Mouse (Mus musculus) stomach, adult 2 months (tissue): Measurements from ENCODE around the gene Gtpbp2. TPM values are rescaled to one million over a fixed set of nuclear protein-coding genes. Genes with fewer than 3 reads are reported as not detected.

Source experiments
- polyA plus RNA-seq: library from polyadenylated mRNA; depleted of rRNA; stranded (reverse); fragments of >200 nt; gene quantifications from 2 replicates; pipeline ENCODE4 v1.2.3, GENCODE M21; 2012; rRNA removed

The Gtpbp2 gene
- polyA plus RNA-seq: 55.4 and 62.2 TPM in 2 replicates

GRCm38 (mm10) chr17:46160686-46161085 lies at the start of gene Gtpbp2:
Gene Gtpbp2 (plus strand): TSS chr17:46161032.

DNA sequence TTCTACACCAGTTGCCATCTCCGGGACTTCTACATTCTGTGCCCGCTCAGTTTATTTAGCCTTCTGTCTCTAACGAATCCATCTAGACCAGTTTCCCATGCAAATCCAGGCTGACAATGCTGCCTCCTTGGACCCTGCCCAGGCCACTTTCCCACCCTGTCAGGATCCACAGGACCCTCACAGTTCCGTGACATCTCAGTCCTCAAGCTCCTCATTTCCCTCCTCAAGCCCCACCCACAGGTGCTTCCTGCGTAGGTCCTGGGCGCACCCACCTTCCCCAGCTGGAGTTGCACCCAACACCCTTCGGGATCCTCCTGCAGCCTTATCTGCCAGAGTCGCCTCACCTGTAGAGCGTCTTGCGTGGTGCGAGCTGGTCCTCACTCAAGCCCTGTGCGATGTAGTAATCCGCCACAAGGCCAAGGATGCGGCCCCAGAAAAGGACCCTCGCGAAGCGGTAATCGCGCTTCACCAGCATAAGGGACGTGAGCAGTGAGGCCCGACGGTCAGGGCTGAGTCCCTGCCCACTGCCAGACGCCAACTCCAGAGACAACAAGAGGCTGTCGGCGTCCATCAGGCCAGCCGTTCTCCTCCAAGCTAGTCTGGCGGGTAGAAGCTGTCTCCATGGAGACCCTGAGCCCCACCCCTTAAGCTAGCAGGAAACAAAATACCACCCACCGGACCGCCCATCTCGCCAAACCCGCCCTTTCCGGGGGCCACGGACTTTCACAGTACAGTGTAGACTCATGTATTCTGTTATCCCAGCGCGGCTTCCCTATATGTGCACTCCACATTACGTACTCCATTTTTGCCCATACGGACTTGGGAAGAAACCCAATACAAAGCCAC lies 17.0 kb upstream of the Gtpbp2 start, which contains the start of gene Rsph9:
Gene Rsph9 (minus strand): TSS at position 639 of the 846 bp plus-strand sequence.

DNA sequence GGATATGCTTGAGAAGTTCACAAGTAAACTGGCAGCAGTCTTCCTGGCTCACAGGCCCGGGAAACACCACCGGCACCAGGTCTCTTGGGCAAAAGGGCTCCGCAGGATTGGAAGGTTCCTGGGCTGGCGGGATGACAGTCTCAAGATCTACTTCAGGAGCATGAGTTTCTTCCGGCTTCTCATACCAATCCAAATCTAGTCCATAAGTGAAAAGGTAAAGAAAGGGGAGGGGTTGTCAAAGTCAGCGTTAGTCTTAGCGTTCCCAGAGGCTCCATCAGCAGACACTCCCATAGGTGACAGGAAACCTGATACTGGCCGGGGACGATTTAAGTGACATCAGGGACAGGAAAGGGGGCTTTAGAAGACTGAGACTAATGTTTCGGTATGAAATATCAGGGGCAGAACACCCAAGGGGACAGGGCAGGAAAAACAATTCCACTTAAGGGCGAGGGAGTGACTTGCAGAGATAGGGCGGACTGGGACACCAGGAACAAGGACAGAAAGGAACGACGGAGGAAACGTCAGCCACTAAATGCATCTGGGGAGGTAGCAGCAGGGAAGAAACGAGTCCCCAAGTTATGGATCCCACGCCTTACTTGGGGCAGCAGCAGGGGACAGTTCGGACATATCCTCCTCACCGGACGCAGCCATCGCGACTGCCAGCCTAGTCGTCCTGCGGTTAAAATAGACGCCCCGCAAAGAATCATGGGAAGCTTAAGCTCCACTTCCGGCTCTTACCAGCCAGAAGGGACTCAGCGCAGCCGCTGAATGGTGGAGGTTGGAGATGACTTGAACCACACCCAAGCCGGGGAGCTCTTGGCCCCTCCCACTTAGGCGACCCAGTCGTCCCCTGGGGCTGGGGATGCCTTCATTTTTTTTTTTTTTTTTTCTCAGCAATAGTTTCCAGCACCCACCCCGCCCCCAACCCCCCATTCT lies 7.7 kb upstream of the Gtpbp2 start, which contains the start of gene Mad2l1bp:
Gene Mad2l1bp (minus strand): TSS at position 707 of the 936 bp plus-strand sequence.

GRCm38 (mm10) chr17:46202421-46203071 lies 41.7 kb downstream of the Gtpbp2 start, which contains the start of the genes Polh and Xpo5:
Gene Polh (minus strand): TSS chr17:46202645.
Gene Xpo5 (plus strand): TSS chr17:46202782.

Other genes with a start within 250 kb of the Gtpbp2 start
- 63.8 and 87.0 TPM in 2 replicates for gene Vegfa, start 128.7 kb upstream of the Gtpbp2 start, polyA plus RNA-seq
- 13.2 and 14.9 TPM in 2 replicates for gene Mrps18a, start 50.0 kb upstream of the Gtpbp2 start, polyA plus RNA-seq
- gene Rsph9, start 16.8 kb upstream of the Gtpbp2 start, polyA plus RNA-seq: 5.3 and 7.2 TPM in 2 replicates
- gene Mad2l1bp, start 7.5 kb upstream of the Gtpbp2 start, polyA plus RNA-seq: 8.1 and 10.0 TPM in 2 replicates
- gene Polh, start 41.6 kb downstream of the Gtpbp2 start, polyA plus RNA-seq: 1.1 and 1.2 TPM in 2 replicates
- gene Xpo5, start 41.8 kb downstream of the Gtpbp2 start, polyA plus RNA-seq: 4.7 and 5.9 TPM in 2 replicates
- gene Polr1c, start 87.0 kb downstream of the Gtpbp2 start, polyA plus RNA-seq: 15.7 and 21.4 TPM in 2 replicates
- gene Yipf3, start 87.0 kb downstream of the Gtpbp2 start, polyA plus RNA-seq: 209 and 224 TPM in 2 replicates
- 2.5 and 3.8 TPM in 2 replicates for gene Lrrc73, start 92.5 kb downstream of the Gtpbp2 start, polyA plus RNA-seq
- 24.8 and 27.8 TPM in 2 replicates for gene Tjap1, start 122.0 kb downstream of the Gtpbp2 start, polyA plus RNA-seq
- gene Dlk2, start 136.4 kb downstream of the Gtpbp2 start, polyA plus RNA-seq: 8.6 and 10.5 TPM in 2 replicates
- gene Abcc10, start 167.3 kb downstream of the Gtpbp2 start, polyA plus RNA-seq: 15.6 and 18.3 TPM in 2 replicates
- 1.2 and 1.3 TPM in 2 replicates for gene Zfp318, start 222.7 kb downstream of the Gtpbp2 start, polyA plus RNA-seq